Mouse (Mus musculus) limb, embryonic 11.5 days (tissue): ENCODE results near the gene Tnfrsf1a. TPM values are rescaled to one million over a fixed set of nuclear protein-coding genes. Genes with fewer than 3 reads are reported as not detected.

Experiments used
- ATAC-seq: fragments of 200-750 bp; cut with Nextera tagmentation; 2 replicates; pipeline ENCODE4 v1.8.0; 2017; ENCODE audit warnings: low read depth; ENCODE audit not compliant: insufficient number of reproducible peaks, low FRiP score, low TSS enrichment
- DNase-seq: peaks from one replicate; pipeline ENCODE4 v3.0.0-alpha.2; 2015; ENCODE audit warnings: low spot score
- H3K27ac ChIP-seq: fragments of 300-500 bp; sonication (generic); replicated peaks from 2 replicates; pipeline ENCODE4 v1.5.1; 2014; ENCODE audit warnings: low read depth, mild to moderate bottlenecking, low read length
- H3K27me3 ChIP-seq: fragments of 300-500 bp; sonication (generic); 2 replicates; pipeline ENCODE4 v1.6.1; 2014; ENCODE audit warnings: mild to moderate bottlenecking, low read length, mixed read lengths; ENCODE audit not compliant: control insufficient read depth, insufficient read depth
- H3K36me3 ChIP-seq: fragments of 300-500 bp; sonication (generic); 2 replicates; pipeline ENCODE4 v1.6.1; 2014; ENCODE audit warnings: mild to moderate bottlenecking, low read length, moderate library complexity, mixed read lengths; ENCODE audit not compliant: control insufficient read depth, insufficient read depth
- H3K4me1 ChIP-seq: fragments of 300-500 bp; sonication (generic); 2 replicates; pipeline ENCODE4 v1.6.1; 2014; ENCODE audit warnings: low read length, mixed read lengths; ENCODE audit not compliant: control insufficient read depth, insufficient read depth
- H3K4me2 ChIP-seq: fragments of 300-500 bp; sonication (generic); 2 replicates; pipeline ENCODE4 v1.6.1; 2014; ENCODE audit warnings: low read depth, mild to moderate bottlenecking, moderate library complexity; ENCODE audit not compliant: severe bottlenecking
- H3K4me3 ChIP-seq: fragments of 300-500 bp; sonication (generic); 2 replicates; pipeline ENCODE4 v1.5.1; 2014; ENCODE audit warnings: low read depth, low read length
- H3K9ac ChIP-seq: fragments of 300-500 bp; sonication (generic); 2 replicates; pipeline ENCODE4 v1.6.1; 2014; ENCODE audit warnings: mild to moderate bottlenecking, low read length
- H3K9me3 ChIP-seq: fragments of 300-500 bp; sonication (generic); 2 replicates; pipeline ENCODE4 v1.6.1; 2016; ENCODE audit warnings: low read length; ENCODE audit not compliant: control insufficient read depth
- WGBS: fragments of 180-500 bp; shearing (Covaris S2); extraction: QIAGEN DNeasy Blood & Tissue Kit; methylation state at CpG from one replicate; pipeline ENCODE4 v1.1.7; 2014; 5-methylcytosine and 5-hydroxymethylcytosine counted together
- polyA plus RNA-seq: library from polyadenylated mRNA; unstranded; fragments of >200 nt; fragmentation: Nextera tagmentation; extraction: Ambion mirVana; gene quantifications from 2 replicates; pipeline ENCODE4 v1.2.1, GENCODE M21; 2014

Tnfrsf1a gene
- polyA plus RNA-seq, 1 experiment from 2014 or later, result 45.4 TPM

DNA sequence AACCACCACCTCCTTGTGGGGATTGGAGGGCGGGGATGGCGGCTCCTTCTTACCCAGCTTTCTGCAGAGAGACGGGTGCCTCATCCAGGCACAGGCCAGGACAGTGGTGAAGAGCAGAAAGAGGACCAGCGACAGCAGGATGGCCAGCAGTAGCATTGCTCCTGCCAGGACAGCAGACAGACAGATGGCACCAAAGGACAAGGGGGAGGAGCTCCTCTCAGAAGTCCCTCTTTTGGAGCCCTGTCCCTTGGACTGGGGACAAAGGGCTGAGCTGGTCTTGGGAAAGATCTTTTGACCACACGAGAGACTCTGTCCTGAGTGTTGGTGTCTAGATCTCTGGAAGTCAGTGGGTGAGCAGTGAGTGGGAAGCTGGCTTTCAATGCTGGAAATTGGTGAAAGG is 39.8 kb upstream of the Tnfrsf1a start:
- no peak overlapping the region for H3K9ac ChIP-seq
- no peak overlapping the region for H3K4me3 ChIP-seq
- no peak for DNase-seq
- peaks cover 2% of the 10 kb centered on the region; the same call in 1 of the 2 replicates for H3K36me3 ChIP-seq
- no peak for ATAC-seq
- no peaks in the 10 kb centered on the region for H3K9me3 ChIP-seq
- no peaks in the 10 kb centered on the region for H3K27me3 ChIP-seq
- 29% methylated on average over 5 of the region's 5 CpGs for WGBS
- peaks cover 14% of the 10 kb centered on the region for H3K4me1 ChIP-seq
- H3K4me2 ChIP-seq, result no peak overlapping the region
- H3K27ac ChIP-seq, result no peak overlapping the region

DNA sequence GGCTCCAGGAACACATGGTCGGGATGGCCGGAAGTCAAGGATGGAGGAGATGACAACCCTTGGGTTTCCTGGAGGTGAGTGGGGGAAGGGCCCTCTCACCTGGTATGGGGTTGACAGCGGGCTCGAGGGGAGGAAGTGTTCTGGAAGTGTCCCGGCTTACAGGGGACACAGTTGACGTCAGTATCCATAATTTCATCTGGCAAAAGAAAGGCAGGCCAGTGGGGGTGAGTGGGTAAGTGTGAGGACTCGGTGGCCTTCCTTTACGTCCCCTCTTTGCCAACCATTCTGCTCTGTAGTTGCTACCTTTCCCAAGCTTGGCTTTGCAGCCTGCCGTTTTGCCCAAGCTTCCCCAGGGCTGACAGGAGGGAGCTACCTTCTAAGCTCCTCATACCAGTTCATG is 37.0 kb upstream of the Tnfrsf1a start:
- Histone ChIP-seq H3K36me3 (peaks cover 2% of the 10 kb centered on the region; the same call in 1 of the 2 replicates), H3K9ac (peak overlapping the region; percentile 87; the same call in 1 of the 2 replicates), H3K9me3 (no peaks in the 10 kb centered on the region), H3K4me2 (peak overlapping the region; percentile 76), H3K4me3 (no peak overlapping the region; the same call in 1 of the 2 replicates), H3K27ac (no peak overlapping the region), H3K27me3 (no peaks in the 10 kb centered on the region), H3K4me1 (peaks cover 16% of the 10 kb centered on the region)
- ATAC-seq (no peak), DNase-seq (no peak)
- WGBS, result 79% methylated on average over 9 of the region's 9 CpGs

DNA sequence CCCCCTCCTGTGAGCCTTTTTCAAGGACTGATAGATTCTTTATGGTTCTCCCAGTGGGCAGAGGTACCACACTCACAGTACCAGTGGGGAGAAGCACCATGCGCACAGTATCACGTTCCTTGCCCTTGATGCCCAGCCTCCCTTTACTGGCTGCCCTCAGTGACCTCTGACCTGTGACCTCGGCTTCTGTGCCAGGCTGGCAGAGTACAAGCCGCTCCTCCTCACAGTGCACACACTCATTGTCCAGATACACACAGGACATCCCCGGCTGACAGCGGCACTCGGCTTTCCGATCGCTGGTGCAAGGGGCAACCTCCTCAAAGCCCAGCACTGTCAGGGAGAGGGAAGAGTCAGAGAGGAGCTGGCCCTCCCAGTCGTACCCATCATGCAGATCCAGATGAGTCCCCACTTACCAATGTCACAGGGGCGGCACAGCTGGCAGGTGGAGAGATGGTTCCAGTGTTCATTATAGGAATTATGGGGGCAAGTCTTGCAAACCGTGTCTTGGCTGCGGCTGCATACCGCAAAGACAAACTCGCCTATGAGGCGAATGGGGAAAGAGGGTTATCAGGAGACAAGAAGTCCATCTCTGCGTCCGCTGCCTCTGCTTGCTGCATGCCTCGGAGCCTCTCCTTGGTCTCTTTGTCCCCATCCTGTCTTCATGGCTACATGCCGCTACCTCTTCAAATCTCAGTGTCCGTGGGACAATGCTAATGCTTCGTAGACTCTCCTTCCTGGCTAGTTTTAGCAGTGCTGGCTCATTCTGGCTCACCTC is 36.4 kb upstream of the Tnfrsf1a start:
- Histone ChIP-seq H3K4me3 (peak overlapping the region; percentile 49), H3K4me2 (peak overlapping the region; percentile 76), H3K9me3 (no peaks in the 10 kb centered on the region), H3K9ac (peak overlapping the region; percentile 87), H3K27me3 (no peaks in the 10 kb centered on the region), H3K27ac (no peak overlapping the region), H3K36me3 (peaks cover 2% of the 10 kb centered on the region; the same call in 1 of the 2 replicates), H3K4me1 (peaks cover 16% of the 10 kb centered on the region)
- ATAC-seq (no peak), DNase-seq (peak; percentile 36)
- WGBS, result 66% methylated on average over 22 of the region's 22 CpGs

DNA sequence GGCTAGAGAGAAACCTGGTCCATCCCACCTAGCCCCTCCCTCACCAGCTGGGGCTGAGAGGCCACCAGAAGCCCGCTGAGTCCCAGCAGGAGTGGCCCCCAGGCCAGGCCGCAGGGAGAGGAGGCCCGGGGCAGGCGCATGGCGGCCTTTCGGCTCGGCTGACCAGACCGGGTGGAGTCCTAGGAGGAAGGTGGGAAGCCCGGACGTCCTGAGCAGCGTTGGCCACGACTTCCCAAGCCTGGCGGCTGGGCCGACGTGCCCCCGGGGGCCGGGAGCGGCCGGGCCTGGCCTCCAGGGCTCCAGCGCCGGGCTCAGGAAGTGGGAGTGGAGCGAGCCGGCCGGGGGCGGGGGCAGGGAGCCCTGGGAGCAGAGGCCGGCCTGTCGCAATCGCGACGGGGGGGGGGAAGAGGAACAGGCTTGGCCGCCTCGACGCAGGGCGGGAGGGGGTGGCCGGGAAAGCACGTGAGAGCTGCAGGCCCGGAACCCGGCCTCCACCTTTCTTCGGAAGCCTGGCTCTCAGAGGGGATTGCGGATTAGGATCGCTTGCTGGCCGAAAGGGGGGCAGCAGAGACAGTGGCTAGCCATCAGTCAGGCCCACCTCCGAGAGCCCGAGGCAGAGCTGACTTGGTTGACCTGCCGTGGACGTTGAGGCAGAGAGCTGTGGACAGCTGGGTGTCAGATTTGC is 35.5 kb upstream of the Tnfrsf1a start, which contains the start of gene Ltbr:
Gene Ltbr, minus strand, starts transcription at position 340 of the 685 bp plus-strand sequence.
- under 1% methylated on average over 37 of the region's 46 CpGs for WGBS
- DNase-seq, result peak; percentile 82
- ATAC-seq, result peak; percentile 82

DNA sequence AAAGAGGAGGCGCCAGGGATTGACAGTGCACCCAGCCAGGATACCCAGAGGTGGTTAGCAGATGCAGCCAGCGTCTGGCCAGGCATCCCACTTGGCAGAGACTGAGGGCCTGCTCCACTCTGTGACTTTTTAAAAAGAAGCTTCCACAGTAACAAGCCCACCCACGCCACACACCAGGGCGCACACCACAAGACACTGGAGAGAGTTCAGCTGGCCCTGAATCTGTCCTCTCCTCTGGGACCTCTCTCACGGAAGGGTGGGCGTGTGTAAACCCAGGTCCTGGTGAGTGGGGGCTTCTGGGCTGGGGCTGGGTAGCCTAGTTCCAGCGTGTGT is 35.0 kb upstream of the Tnfrsf1a start:
- 62% methylated on average over 7 of the region's 7 CpGs for WGBS
- Histone ChIP-seq H3K9me3 (no peaks in the 10 kb centered on the region), H3K27ac (peak overlapping the region; percentile 77; the same call in 1 of the 2 replicates), H3K36me3 (peaks cover 2% of the 10 kb centered on the region; the same call in 1 of the 2 replicates), H3K9ac (peak overlapping the region; percentile 87), H3K4me2 (peak overlapping the region; percentile 76), H3K27me3 (no peaks in the 10 kb centered on the region), H3K4me3 (peak overlapping the region; percentile 49), H3K4me1 (peaks cover 16% of the 10 kb centered on the region)
- ATAC-seq (peak; percentile 45; the same call in 1 of the 2 replicates), DNase-seq (no peak)

More for the DNA sequence above, 35.5 kb upstream of the Tnfrsf1a start, which contains the start of gene Ltbr:
- Histone ChIP-seq H3K4me3 (peak within 1 kb of the TSS; percentile 49), H3K27ac (peak within 1 kb of the TSS; percentile 77; the same call in 1 of the 2 replicates), H3K36me3 (peaks cover 2% of the 10 kb centered on the region; the same call in 1 of the 2 replicates), H3K4me2 (peak within 1 kb of the TSS; percentile 76), H3K27me3 (no peaks in the 10 kb centered on the region), H3K4me1 (peaks cover 16% of the 10 kb centered on the region), H3K9me3 (no peaks in the 10 kb centered on the region), H3K9ac (peak within 1 kb of the TSS; percentile 87)

DNA sequence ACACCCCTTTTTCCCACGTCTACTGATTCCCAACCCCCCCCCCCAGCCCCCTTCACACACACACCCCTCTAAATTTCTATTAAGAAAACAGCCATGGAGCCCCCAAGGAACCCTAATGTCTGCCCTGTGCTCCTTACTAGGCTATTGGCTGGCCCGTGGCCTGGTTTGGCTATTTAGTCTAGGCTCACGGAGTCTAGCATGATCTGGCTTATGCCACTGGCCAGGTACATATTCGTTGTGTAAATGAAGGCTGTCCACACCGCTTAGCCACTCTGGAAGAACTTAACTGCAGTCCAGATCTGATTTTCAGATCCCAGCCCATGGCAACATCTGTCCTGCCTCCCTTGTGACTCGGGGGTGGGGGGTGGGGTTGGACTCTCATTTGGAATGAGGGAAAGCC is 34.4 kb upstream of the Tnfrsf1a start:
- Histone ChIP-seq H3K36me3 (peaks cover 2% of the 10 kb centered on the region; the same call in 1 of the 2 replicates), H3K9me3 (no peaks in the 10 kb centered on the region), H3K27ac (no peak overlapping the region; the same call in 1 of the 2 replicates), H3K4me1 (peaks cover 16% of the 10 kb centered on the region), H3K4me3 (no peak overlapping the region), H3K27me3 (0 out of 2 replicates have a peak, but pooled peaks cover 2% of the 10 kb centered on the region), H3K9ac (no peak overlapping the region), H3K4me2 (peak overlapping the region; percentile 76; the same call in 1 of the 2 replicates)
- WGBS, result 73% methylated on average over 6 of the region's 6 CpGs
- ATAC-seq, result no peak
- no peak for DNase-seq

DNA sequence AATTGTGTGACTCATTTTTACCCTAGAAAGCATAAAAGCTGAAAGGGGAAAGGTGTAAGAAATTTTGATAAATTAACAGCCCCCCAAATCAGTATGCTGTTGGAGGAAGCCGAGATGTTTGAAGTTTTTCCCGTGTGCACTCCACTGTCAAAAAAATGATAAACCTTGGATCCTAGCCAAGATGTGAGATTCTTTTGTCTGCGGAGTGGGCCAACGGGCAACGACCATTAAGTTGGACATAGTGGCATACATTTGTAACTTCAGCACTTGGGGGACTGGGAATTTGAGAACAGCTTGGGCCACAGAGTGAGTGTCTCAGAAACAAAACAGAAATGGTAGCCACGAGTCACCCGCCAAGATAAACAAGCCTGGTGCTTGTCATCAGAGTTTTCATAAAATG is 32.1 kb upstream of the Tnfrsf1a start:
- WGBS, result 86% methylated on average over 7 of the region's 7 CpGs
- ATAC-seq, result no peak
- H3K27ac ChIP-seq, result no peak overlapping the region

More for the DNA sequence above, 32.1 kb upstream of the Tnfrsf1a start:
- peaks cover 2% of the 10 kb centered on the region; the same call in 1 of the 2 replicates for H3K36me3 ChIP-seq
- no peaks in the 10 kb centered on the region for H3K9me3 ChIP-seq
- peaks cover 25% of the 10 kb centered on the region for H3K27me3 ChIP-seq
- H3K4me3 ChIP-seq, result no peak overlapping the region
- H3K4me2 ChIP-seq, result no peak overlapping the region
- H3K4me1 ChIP-seq, result peaks cover 22% of the 10 kb centered on the region
- no peak overlapping the region for H3K9ac ChIP-seq
- no peak for DNase-seq
